Comparison of ENCODE assay signal across 8 mouse cellular contexts in genomic region chr9:96971625-96972404, GRCm38 (mm10). TPM values are rescaled to one million over a fixed set of nuclear protein-coding genes. Genes with fewer than 3 reads are reported as not detected.
DNase-seq lines count a peak whose midpoint lies in the region; ATAC-seq and TF ChIP-seq lines count a peak whose summit lies in the region.

No protein-coding gene starts in this region.

- intact Hi-C loops in heart, adult 2 months (cut with DNase I): no loop called here

- TF ChIP-seq EP300 in heart, adult 2 months (IDR thresholded peaks at IDR 0.05; ENCODE audit: insufficient read depth, low read depth, low read length): 0 out of 2 replicates have a peak, but pooled peaks have one; percentile 26

- no peaks in the 10 kb centered on the region for H3K9me3 ChIP-seq in intestine, embryonic 16.5 days (ENCODE audit: control insufficient read depth, low read length)
- H3K9me3 ChIP-seq in midbrain, embryonic 14.5 days (ENCODE audit: control insufficient read depth, low read length): no peaks in the 10 kb centered on the region

- H3K27ac ChIP-seq in heart, adult 2 months: no peak overlapping the region; the same call in 1 of the 2 replicates
- H3K27ac ChIP-seq in intestine, embryonic 16.5 days (ENCODE audit: low read length): no peak overlapping the region
- H3K27ac ChIP-seq in midbrain, embryonic 14.5 days (replicated peaks; ENCODE audit: low read depth, low read length): peak overlapping the region; percentile 27

- TF ChIP-seq CTCF in heart, adult 2 months (IDR thresholded peaks at IDR 0.05): no peak

- H3K27me3 ChIP-seq in heart, adult 2 months (ENCODE audit: control insufficient read depth, insufficient read depth, low read length): no peaks in the 10 kb centered on the region
- H3K27me3 ChIP-seq in intestine, embryonic 16.5 days (replicated peaks; ENCODE audit: control insufficient read depth, insufficient read depth, low read length): no peaks in the 10 kb centered on the region
- H3K27me3 ChIP-seq in midbrain, embryonic 14.5 days (ENCODE audit: control insufficient read depth, insufficient read depth, low read length): no peaks in the 10 kb centered on the region

- H3K79me2 ChIP-seq in heart, adult 2 months (replicated peaks; ENCODE audit: control insufficient read depth, insufficient read depth, low read length): no peaks in the 10 kb centered on the region

- H3K36me3 ChIP-seq in heart, adult 2 months (ENCODE audit: control insufficient read depth, insufficient read depth, low read length): no peaks in the 10 kb centered on the region
- no peaks in the 10 kb centered on the region for H3K36me3 ChIP-seq in intestine, embryonic 16.5 days (ENCODE audit: control insufficient read depth, insufficient read depth, low read length)
- no peaks in the 10 kb centered on the region for H3K36me3 ChIP-seq in midbrain, embryonic 14.5 days (ENCODE audit: control insufficient read depth, insufficient read depth, low read length)

- 21% methylated on average over 9 of the region's 9 CpGs for WGBS in heart, adult 2 months
- 54% methylated on average over 9 of the region's 9 CpGs for WGBS in intestine, embryonic 16.5 days
- WGBS in midbrain, embryonic 14.5 days: 23% methylated on average over 9 of the region's 9 CpGs

- H3K9ac ChIP-seq in heart, adult 2 months (ENCODE audit: low read depth, low read length): no peak overlapping the region
- H3K9ac ChIP-seq in intestine, embryonic 16.5 days (ENCODE audit: low read depth, low read length): no peak overlapping the region
- no peak overlapping the region for H3K9ac ChIP-seq in midbrain, embryonic 14.5 days (replicated peaks; ENCODE audit: low read length)

- peak; percentile 51 for ATAC-seq in intestine, embryonic 16.5 days
- peak; percentile 82 for ATAC-seq in midbrain, embryonic 14.5 days (ENCODE audit: low FRiP score, low TSS enrichment)
- no peak for ATAC-seq in granulocyte monocyte progenitor cell, adult 5-6 weeks (replicated peaks; ENCODE audit: poor library complexity, severe bottlenecking)

- TF ChIP-seq POLR2A in heart, adult 2 months (IDR thresholded peaks at IDR 0.05; ENCODE audit: insufficient read depth, low read depth, low read length): no peak

- peak; percentile 34 for DNase-seq in adrenal gland, postnatal 14 days
- no peak for DNase-seq in adrenal gland, postnatal 36 days
- DNase-seq in embryo, embryonic 10.5 days (ENCODE audit: low spot score): peak; percentile 69
- DNase-seq in heart, adult 2 months: peak; percentile 69 to 82
- DNase-seq in midbrain, embryonic 14.5 days: peak; percentile 76
- no peak for DNase-seq in yolk sac, embryonic 10.5 days (ENCODE audit: low spot score)

- H3K4me3 ChIP-seq in heart, adult 2 months: no peak overlapping the region
- no peak overlapping the region for H3K4me3 ChIP-seq in intestine, embryonic 16.5 days (ENCODE audit: low read length)
- no peak overlapping the region for H3K4me3 ChIP-seq in midbrain, embryonic 14.5 days (replicated peaks; ENCODE audit: low read depth, low read length)

- H3K4me2 ChIP-seq in intestine, embryonic 16.5 days (ENCODE audit: low read depth, low read length): no peak overlapping the region
- H3K4me2 ChIP-seq in midbrain, embryonic 14.5 days (ENCODE audit: low read length): no peak overlapping the region

- H3K4me1 ChIP-seq in heart, adult 2 months (ENCODE audit: control insufficient read depth, insufficient read depth, low read length): peaks cover 6% of the 10 kb centered on the region
- peaks cover 29% of the 10 kb centered on the region for H3K4me1 ChIP-seq in intestine, embryonic 16.5 days (ENCODE audit: control insufficient read depth, insufficient read depth, low read length)
- peaks cover 34% of the 10 kb centered on the region for H3K4me1 ChIP-seq in midbrain, embryonic 14.5 days (ENCODE audit: control insufficient read depth, insufficient read depth, low read length)

RNA-seq across cellular contexts. Expression of gene Spsb4, which starts 46.8 kb away (rescaled TPM):
- 1.5 and 1.7 TPM in 2 replicates for total RNA-seq in adrenal gland, postnatal 14 days (2021)
- total RNA-seq in adrenal gland, postnatal 36 days (2021): under 1 TPM; 0.93 to 0.99 TPM
- total RNA-seq in heart, adult 2 months (2021): 1 to 10 TPM; 4.2 to 9.1 TPM
- 7.2 and 7.6 TPM in 2 replicates for polyA plus RNA-seq in heart, adult 2 months (2012; rRNA removed)
- 28.7 and 34.0 TPM in 2 replicates for polyA plus RNA-seq in intestine, embryonic 16.5 days (2015; fragmentation: Nextera tagmentation; extraction: Ambion mirVana)
- 33.9 and 38.5 TPM in 2 replicates for polyA plus RNA-seq in midbrain, embryonic 14.5 days (2014; fragmentation: Nextera tagmentation; extraction: Ambion mirVana)
- 3.1 and 3.9 TPM in 2 replicates for total RNA-seq in granulocyte monocyte progenitor cell, adult 5-6 weeks (2014; fragmentation: Nextera tagmentation)
- total RNA-seq in granulocyte monocyte progenitor cell, adult 5-6 weeks (2017): 5.5 and 6.1 TPM in 2 replicates

Comparison
In these comparisons a context has a peak if more than half of its experiments do, and no peak if none do; other contexts are left out.
1. DNase-seq: peak in adrenal gland, postnatal 14 days (single experiment), embryo, embryonic 10.5 days (single experiment), heart, adult 2 months (2 of 2) and midbrain, embryonic 14.5 days (single experiment); none in adrenal gland, postnatal 36 days (0 of 2) and yolk sac, embryonic 10.5 days (single experiment).